Mouse (Mus musculus) ovary, postnatal 10 days (tissue): ENCODE measurements around the gene Frem2.

Source experiments
- DNase-seq: peaks from one replicate; pipeline ENCODE4 v3.0.0; 2022; ENCODE audit warnings: low spot score

Frem2 gene

DNA sequence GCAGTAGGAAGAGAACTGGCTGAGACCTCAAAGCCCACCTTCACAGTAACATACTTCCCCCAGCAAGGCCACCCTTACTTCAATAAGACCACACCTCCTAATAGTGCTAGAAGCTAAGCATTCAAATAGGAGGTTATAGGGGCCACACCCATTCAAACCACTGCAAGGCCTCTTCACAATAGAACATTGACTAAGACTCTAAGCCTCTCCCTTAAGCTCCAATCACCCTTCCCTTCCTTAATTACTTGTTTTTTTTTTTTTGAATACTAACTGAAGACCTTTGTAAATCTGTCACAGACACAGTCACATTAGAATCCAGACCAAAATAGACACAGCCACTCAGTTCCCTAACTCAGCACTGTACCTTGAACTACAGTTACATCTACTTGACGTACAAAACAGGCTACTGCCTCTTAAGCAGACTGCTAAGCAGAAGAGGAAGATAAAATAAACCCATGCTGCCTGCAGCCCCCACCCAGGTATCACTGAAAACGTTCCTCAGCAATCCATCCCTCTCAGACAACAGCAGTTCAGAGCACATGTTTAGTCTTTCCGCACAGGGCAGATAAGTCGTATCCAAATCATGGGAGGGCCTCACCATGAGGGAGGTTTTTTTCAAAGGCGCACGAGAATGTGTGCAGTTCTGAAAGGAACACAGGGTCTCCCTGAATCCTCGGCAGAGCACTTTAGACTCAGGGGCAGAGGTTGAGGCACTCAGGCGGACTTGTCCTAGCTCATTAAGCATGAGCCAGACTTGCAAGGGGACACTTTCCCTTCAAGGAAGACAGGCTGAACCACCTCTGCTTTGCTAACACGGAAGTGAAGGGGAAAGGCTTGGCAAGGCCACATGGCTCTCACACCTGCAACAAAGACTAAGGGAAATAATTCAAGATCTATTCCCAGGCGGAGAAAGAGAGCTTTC, 101.9 kb downstream of the Frem2 start:
- DNase-seq: no peak

DNA sequence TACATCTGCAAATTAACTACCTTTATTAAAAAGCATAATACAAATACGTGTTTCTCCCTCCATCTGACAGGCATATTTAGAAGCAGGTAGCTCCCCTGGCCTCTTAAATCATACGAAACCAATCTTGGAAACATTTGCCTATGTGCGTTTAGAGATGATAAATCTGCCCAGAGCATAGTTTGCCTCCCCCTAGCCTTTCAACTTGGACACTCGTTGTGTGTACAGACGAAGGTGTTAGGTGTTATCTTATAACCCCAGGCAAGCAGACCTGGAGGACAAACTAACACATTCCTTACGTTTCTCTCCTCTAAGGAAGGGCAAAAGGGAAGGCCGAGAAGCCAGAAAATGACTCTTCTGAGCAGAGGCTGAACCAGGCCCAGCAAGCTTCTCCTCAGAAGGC, 104.5 kb downstream of the Frem2 start:
- DNase-seq: no peak

DNA sequence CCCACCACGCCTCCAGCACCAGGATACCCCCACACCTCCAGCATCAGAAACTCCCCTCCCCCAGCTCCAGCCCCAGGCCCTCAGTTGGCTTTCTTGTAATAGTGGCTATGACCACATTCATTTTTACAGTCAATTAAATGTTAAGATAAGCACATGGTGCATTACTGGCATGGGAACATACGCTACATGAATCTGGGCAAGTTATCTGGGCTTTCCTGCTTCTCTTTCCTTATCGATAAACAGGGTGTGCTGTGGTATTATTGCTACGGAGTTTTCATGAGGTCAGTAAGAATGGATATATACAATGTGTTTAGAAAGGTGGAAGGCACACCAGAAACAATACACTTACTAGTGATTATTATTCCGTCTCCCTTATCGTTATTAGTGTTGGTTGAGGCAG, 125.1 kb downstream of the Frem2 start:
- DNase-seq: no peak

DNA sequence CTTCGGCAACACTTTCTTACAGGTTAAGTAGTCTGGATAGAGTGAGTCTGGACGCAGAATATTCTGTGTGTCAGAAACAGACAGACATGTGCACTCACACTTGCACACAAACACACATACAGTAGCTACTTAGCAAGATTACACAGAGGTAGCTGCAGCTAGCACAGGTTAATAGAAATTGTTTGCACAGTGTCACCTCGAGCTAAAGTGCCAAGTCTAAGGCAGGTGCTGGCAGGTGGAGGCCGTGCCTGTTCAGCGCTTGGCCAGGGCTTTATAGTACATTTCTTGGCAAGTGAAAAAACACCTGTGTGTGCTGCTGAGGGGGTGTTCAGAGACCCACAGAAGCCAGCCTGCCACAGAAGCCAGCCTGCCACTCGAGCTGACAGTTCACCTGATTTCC, 126.8 kb downstream of the Frem2 start:
- no peak for DNase-seq

DNA sequence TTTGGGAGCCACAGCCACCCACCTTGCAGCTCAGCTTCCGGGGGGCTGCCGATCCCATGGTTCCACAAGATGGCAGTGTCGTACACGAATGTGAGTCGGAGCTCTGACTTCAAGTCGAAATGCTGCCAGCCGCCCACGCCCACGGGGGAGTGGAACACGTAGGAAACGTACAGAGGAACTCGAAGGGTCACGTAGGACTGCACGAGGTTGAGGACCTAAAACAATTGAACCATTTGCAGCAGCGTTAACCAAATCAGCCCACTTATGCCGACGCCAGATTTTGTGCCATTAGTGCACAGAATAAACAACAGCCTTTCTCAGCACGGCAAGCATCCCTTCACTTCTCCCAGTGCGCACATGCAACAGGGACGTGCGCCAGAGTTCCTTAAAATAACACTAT, 131.4 kb downstream of the Frem2 start:
- DNase-seq: peak; percentile 50

GRCm38 (mm10) chr3:53522794-53523193, 134.4 kb downstream of the Frem2 start:
- no peak for DNase-seq

- DNase-seq: no peak
These were observed 142.7 kb downstream of the Frem2 start for GRCm38 (mm10) chr3:53514221-53515065.

DNA sequence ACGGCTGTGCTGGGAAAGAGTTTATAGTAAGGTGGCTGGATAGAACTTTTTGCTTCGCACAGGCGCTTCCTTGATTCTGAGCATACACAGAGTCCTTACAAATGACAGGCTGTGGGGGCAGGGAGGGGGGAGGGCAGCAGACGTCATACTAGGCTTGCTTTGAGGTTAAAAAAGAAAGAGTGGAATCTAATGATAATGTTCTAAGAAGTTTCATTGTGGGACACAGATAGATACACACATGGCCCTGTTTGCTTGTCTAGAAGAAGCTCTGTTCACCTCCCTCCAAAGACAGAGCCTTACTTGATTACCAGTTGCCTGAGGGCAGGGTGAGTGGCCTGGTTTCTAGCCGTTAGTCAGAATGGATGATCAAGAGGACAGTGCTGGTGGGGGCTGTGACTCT, 144.1 kb downstream of the Frem2 start:
- no peak for DNase-seq

- DNase-seq: no peak
These were observed 154.7 kb downstream of the Frem2 start for GRCm38 (mm10) chr3:53502428-53502827.

GRCm38 (mm10) chr3:53498351-53498905, 158.7 kb downstream of the Frem2 start:
- DNase-seq: no peak

- no peak for DNase-seq
These were observed 168.8 kb downstream of the Frem2 start, which contains the start of gene Stoml3 for GRCm38 (mm10) chr3:53488353-53488752. Stoml3 (plus strand) TSS chr3:53488653.

- DNase-seq: no peak
These were observed 170.1 kb downstream of the Frem2 start for GRCm38 (mm10) chr3:53486996-53487576.

DNA sequence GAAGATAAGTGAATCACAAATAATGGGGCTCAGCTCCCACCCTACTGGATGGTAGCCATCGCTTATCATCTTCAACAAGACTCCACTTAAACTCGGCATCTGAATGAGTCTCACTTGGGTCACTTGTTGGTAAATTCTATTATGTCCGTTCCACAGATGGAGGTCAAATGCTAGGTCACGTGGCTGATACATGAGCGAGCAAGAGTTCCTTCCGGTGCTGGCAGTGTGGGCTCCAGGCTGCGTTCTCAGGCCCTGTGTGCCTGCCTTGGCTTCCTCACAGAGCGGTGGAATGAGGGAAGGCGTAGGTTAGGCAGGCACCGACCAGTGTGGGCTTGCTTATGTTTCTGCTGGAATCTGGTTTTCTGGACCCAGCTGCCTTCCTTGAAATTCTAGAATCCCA, 170.6 kb downstream of the Frem2 start:
- no peak for DNase-seq

DNA sequence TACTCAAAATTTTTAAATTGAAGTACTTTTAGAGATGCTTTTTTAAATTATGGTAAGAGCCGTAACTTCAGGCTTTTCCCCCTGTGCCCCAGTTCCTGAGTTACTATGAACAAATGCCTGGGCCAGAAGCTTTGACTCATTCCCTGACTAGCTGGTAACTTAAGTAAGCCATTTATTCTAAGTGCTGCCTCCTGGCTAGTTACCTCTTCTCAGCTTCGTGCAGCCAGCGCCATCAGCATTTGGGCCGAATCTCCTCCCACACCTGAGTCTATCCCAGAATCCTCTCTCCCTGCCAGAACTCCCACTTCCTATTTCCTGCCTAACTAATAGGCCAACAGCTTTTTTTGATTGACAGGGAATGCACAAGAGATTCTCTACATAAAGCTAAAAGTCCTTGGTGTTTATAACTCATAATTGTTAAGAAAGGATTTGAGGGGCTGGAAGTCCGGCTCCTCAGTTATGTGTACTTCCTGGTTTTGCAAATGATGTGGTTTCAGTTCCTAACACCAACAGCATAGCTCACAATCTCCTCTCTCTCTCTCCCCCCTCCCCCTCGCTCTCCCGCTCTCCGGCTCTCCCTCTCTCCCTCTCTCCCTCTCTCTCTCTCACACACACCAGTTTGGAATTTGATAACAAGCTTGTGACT, 173.6 kb downstream of the Frem2 start:
- no peak for DNase-seq

- DNase-seq: no peak
These were observed 178.6 kb downstream of the Frem2 start for GRCm38 (mm10) chr3:53478419-53479046.

DNA sequence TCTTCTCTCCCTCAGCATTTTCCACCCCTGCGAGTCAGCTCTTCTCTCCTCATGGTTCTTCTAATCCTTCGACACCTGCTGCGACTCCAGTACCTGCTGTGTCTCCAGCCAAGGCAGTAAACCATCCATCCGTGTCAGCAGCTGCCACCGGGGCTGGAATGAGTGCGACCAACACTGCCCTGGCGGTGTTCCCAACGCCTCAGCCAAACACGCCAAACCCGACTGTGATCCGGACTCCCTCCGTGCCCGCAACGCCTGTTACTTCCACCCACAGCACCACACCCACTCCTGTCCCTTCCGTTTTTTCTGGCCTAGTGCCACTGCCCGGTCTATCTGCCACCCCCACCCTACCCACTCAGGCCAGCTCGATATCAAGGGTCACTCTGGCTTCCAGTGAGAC, 179.7 kb downstream of the Frem2 start:
- no peak for DNase-seq

DNA sequence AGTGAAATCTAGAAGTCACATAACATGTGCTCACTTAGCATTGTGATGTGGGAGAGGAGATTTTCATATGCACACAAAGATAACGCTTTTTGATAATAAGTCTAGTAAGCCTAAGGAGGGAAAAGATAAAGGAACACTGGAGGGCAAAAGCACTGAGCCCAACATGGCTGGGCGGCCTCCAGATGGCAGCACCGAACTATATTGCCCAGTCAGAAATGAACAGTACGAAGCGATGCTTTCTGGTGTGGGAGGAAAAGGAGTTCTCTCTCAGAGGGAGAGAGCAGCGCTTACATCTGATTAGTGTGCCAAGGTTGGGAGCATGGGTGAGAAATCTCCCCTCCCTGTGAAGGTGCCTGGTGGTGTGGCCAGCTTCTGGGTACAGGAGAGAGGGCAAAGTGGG, 181.3 kb downstream of the Frem2 start:
- DNase-seq: no peak

GRCm38 (mm10) chr3:53474179-53474578, 183.0 kb downstream of the Frem2 start:
- no peak for DNase-seq

GRCm38 (mm10) chr3:53472061-53472460, 185.1 kb downstream of the Frem2 start:
- no peak for DNase-seq

DNA sequence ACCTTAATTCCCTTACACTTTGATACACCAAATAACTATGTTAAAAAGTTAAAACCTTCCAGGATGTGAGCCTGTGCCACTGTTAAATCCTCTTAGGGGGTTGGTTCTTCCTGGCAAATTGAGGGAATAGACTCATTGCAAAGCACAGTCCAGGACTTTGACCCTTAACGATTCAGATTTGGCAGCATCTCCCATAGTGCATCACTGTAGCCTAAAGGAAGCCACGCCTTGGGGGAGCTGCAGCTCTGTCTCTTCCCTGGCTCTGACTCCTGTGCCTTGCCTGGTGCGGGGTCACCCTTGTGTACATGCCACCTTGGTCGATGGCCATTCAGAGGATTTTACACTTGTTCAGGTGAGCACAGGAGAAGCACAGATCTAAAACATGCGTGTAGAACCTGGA, 187.5 kb downstream of the Frem2 start:
- DNase-seq: no peak

- DNase-seq: no peak
These were observed 189.8 kb downstream of the Frem2 start for GRCm38 (mm10) chr3:53467356-53467755.
